ENCODE assay signal across 13 mouse cellular contexts in the genomic region with DNA sequence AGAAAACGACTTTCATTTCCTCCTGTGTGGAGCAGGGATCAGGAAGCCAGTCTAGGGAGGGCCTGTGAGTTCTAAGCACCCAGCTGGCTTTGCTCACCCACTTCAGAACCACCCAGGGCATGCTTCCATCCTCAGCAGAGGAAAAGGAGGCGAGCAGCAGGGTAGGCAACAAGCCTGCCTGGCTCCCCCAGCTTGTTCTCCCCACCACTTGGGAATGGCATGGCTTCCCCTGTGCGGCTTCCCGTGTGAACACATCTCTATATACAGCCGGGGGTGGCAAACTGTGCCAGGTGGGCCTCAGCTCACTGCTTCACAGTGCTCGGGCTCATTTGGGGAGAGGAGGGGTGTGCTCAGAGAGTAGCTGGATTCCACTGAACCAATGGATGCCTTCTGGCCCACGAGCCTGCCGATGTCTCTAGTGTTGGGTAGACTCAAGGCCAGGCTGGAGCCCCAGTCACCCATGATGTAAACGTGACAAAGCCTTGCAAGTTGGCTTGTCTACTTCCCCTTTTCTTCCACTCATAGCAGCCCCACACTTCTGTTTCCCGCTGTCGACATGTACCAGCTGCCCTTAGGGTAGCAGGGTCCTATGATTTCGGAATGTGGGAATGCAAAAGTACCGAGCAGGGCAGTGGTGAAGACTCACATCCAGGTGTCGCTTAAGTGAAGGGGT. TPM values are rescaled to one million over a fixed set of nuclear protein-coding genes. Genes with fewer than 3 reads are reported as not detected.
DNase-seq lines count a peak whose midpoint lies in the region; ATAC-seq lines count a peak whose summit lies in the region.
"Had no signal": no experiment of that assay in that cellular context is flagged by ENCODE, and none has a peak within 500 bp of the region (broad histone marks: within the 10 kb centered on the region; RNA-seq: fewer than 3 reads in every experiment).

No protein-coding gene starts in this region.

- H3K9ac ChIP-seq in forebrain, embryonic 12.5 days = no peak overlapping the region
- H3K9ac ChIP-seq: embryonic facial prominence, embryonic 13.5 days had no signal

- H3K27me3 ChIP-seq in forebrain, embryonic 10.5 days (ENCODE audit: poor library complexity, severe bottlenecking) = peaks cover 28% of the 10 kb centered on the region
- no peaks in the 10 kb centered on the region; the same call in 1 of the 2 replicates for H3K27me3 ChIP-seq in forebrain, embryonic 12.5 days
- H3K27me3 ChIP-seq: Patski had no signal

- H3K4me1 ChIP-seq in forebrain, embryonic 10.5 days = peaks cover 28% of the 10 kb centered on the region
- peaks cover 23% of the 10 kb centered on the region for H3K4me1 ChIP-seq in forebrain, embryonic 12.5 days

- H3K4me3 ChIP-seq in forebrain, embryonic 10.5 days = no peak overlapping the region
- H3K4me3 ChIP-seq in forebrain, embryonic 12.5 days (replicated peaks) = no peak overlapping the region
- H3K4me3 ChIP-seq: embryonic facial prominence, embryonic 13.5 days had no signal

- H3K36me3 ChIP-seq in forebrain, embryonic 10.5 days (replicated peaks) = no peaks in the 10 kb centered on the region
- H3K36me3 ChIP-seq in forebrain, embryonic 12.5 days (replicated peaks) = no peaks in the 10 kb centered on the region
- H3K36me3 ChIP-seq: embryonic facial prominence, embryonic 13.5 days had no signal

- ATAC-seq in forebrain, embryonic 12.5 days (ENCODE audit: low FRiP score) = no peak
- peak; percentile 88 for ATAC-seq in megakaryocyte progenitor cell, adult 5-6 weeks (replicated peaks; ENCODE audit: poor library complexity)
- ATAC-seq: Patski had no signal

- DNase-seq in forebrain, embryonic 10.5 days (ENCODE audit: extremely low spot score, low spot score) = no peak
- peak; percentile 42 to 44 for DNase-seq in left cerebral cortex, postnatal 10 days (ENCODE audit: extremely low spot score in 1 of 2, low spot score in 2 of 2)
- no peak for DNase-seq in left cerebral cortex, adult 11 months (ENCODE audit: low spot score)
- DNase-seq in MEL-GATA-1-ER (ENCODE audit: extremely low read depth, low read depth) = peak; percentile 47
- no peak for DNase-seq in kidney, postnatal 10 days
- no peak for DNase-seq in adrenal gland, adult 18-20 months (ENCODE audit: low spot score in 2 of 2)
- DNase-seq: adrenal gland, postnatal 10 days; cerebellum, adult 8-10 months; thymus, postnatal 4 days had no signal

- H3K27ac ChIP-seq in forebrain, embryonic 10.5 days = peak overlapping the region; percentile 44; the same call in 1 of the 2 replicates
- H3K27ac ChIP-seq in forebrain, embryonic 12.5 days = no peak overlapping the region
- H3K27ac ChIP-seq: embryonic facial prominence, embryonic 13.5 days had no signal

- no peak overlapping the region for H3K4me2 ChIP-seq in forebrain, embryonic 12.5 days
- H3K4me2 ChIP-seq: embryonic facial prominence, embryonic 13.5 days had no signal

- intact Hi-C loops in left cerebral cortex, postnatal 10 days (cut with DNase I) = no loop called here

- no peaks in the 10 kb centered on the region for H3K9me3 ChIP-seq in forebrain, embryonic 10.5 days
- H3K9me3 ChIP-seq in forebrain, embryonic 12.5 days = no peaks in the 10 kb centered on the region
- H3K9me3 ChIP-seq: embryonic facial prominence, embryonic 13.5 days had no signal

- 85% methylated on average over 14 of the region's 14 CpGs for WGBS in forebrain, embryonic 10.5 days
- 83% methylated on average over 14 of the region's 14 CpGs for WGBS in forebrain, embryonic 12.5 days

RNA-seq across cellular contexts. Expression of gene Trp53i11, which starts 20.5 kb away (rescaled TPM):
- polyA plus RNA-seq in forebrain, embryonic 10.5 days (2016; fragmentation: Nextera tagmentation; extraction: Ambion mirVana) = 74.4 and 77.0 TPM in 2 replicates
- polyA plus RNA-seq in forebrain, embryonic 12.5 days (2016; fragmentation: Nextera tagmentation; extraction: Ambion mirVana) = 106 and 137 TPM in 2 replicates
- total RNA-seq in left cerebral cortex, postnatal 10 days (2021) = 10 to 100 TPM; 46.0 to 50.7 TPM
- 2.2 and 2.4 TPM in 2 replicates for total RNA-seq in megakaryocyte progenitor cell, adult 5-6 weeks (2015)
- 1.00 and 1.8 TPM in 2 replicates for total RNA-seq in megakaryocyte progenitor cell, adult 5-6 weeks (2017)
- total RNA-seq in adrenal gland, adult 18-20 months (2021) = 10 to 100 TPM; 51.6 to 83.8 TPM

Comparison
In these comparisons a context has a peak if more than half of its experiments do, and no peak if none do; other contexts are left out.
1. DNase-seq: peak in left cerebral cortex, postnatal 10 days (2 of 2) and MEL-GATA-1-ER (single experiment); none in forebrain, embryonic 10.5 days (single experiment), left cerebral cortex, adult 11 months (single experiment), kidney, postnatal 10 days (single experiment) and adrenal gland, adult 18-20 months (0 of 2).
2. RNA of gene Trp53i11, which starts 20.5 kb away (total RNA-seq): 51.6 to 83.8 TPM in adrenal gland, adult 18-20 months and 46.0 to 50.7 TPM in left cerebral cortex, postnatal 10 days; 1.00 to 2.4 TPM in megakaryocyte progenitor cell, adult 5-6 weeks; every median in the first group is over 10 times any median in the second.